Comparison of ENCODE assay signal across 6 mouse cellular contexts in genomic region chr11:64123174-64123573, GRCm38 (mm10). TPM values are rescaled to one million over a fixed set of nuclear protein-coding genes. Genes with fewer than 3 reads are reported as not detected.
DNase-seq lines count a peak whose midpoint lies in the region; ATAC-seq lines count a peak whose summit lies in the region.

No protein-coding gene starts in this region.

- peak; percentile 64 for ATAC-seq in CD4-positive, CD25-positive, alpha-beta regulatory T cell, adult 4 months

- peak; percentile 55 for DNase-seq in CD4-positive helper T cell, adult 2 months (ENCODE audit: low read depth, low spot score)
- peak; percentile 12 for DNase-seq in ZHBTc4 (ENCODE audit: low read depth, low spot score)
- peak; percentile 8 for DNase-seq in induced T-regulatory cell, adult 2 months (ENCODE audit: low read depth)
- peak; percentile 73 for DNase-seq in naive thymus-derived CD4-positive, alpha-beta T cell, adult 2 months (ENCODE audit: low read depth)
- peak; percentile 33 for DNase-seq in thymus, postnatal 14 days

RNA-seq across cellular contexts. Expression of gene Cox10, which starts 43.9 kb away (rescaled TPM):
- 10 to 100 TPM; 20.3 to 30.5 TPM for polyA plus RNA-seq in CD4-positive, CD25-positive, alpha-beta regulatory T cell, adult 4 months (2017; shearing (Covaris generic))

Comparison
In these comparisons a context has a peak if more than half of its experiments do, and no peak if none do; other contexts are left out.
1. Peak in every context shown above with its lines: DNase-seq and ATAC-seq.
2. DNase-seq: peak in every context shown above with its lines; median percentile 73 in naive thymus-derived CD4-positive, alpha-beta T cell, adult 2 months; 55 in CD4-positive helper T cell, adult 2 months; 33 in thymus, postnatal 14 days; 12 in ZHBTc4; 8 in induced T-regulatory cell, adult 2 months.